Mouse (Mus musculus) gastrocnemius, postnatal 10 days (tissue): ENCODE measurements around the gene Cerkl. TPM values are rescaled to one million over a fixed set of nuclear protein-coding genes. Genes with fewer than 3 reads are reported as not detected.

Experiments used
- DNase-seq: peaks from one replicate; pipeline ENCODE4 v3.0.0; 2021; ENCODE audit warnings: mixed read lengths
- total RNA-seq, 2 experiments: library from RNA; stranded (reverse); gene quantifications; 2 replicates each; pipeline ENCODE4 v1.2.3; 2021

Gene Cerkl
- total RNA-seq, 2 experiments from 2014 or later: 0.33 to 0.77 TPM

GRCm38 (mm10) chr2:79443401-79443800 is 13.2 kb downstream of the Cerkl start:
- no peak for DNase-seq

- DNase-seq: no peak
Observed at GRCm38 (mm10) chr2:79442906-79443305, 13.7 kb downstream of the Cerkl start.

- no peak for DNase-seq
Observed at GRCm38 (mm10) chr2:79442227-79442626, 14.4 kb downstream of the Cerkl start.

GRCm38 (mm10) chr2:79430061-79430460 is 26.5 kb downstream of the Cerkl start:
- DNase-seq: no peak

- no peak for DNase-seq
Observed at GRCm38 (mm10) chr2:79429650-79430049, 26.9 kb downstream of the Cerkl start.

- DNase-seq: no peak
Observed at GRCm38 (mm10) chr2:79429108-79429507, 27.5 kb downstream of the Cerkl start.

GRCm38 (mm10) chr2:79428569-79429104 is 27.9 kb downstream of the Cerkl start:
- peak; percentile 8 for DNase-seq

- DNase-seq: no peak
Observed at GRCm38 (mm10) chr2:79428022-79428421, 28.6 kb downstream of the Cerkl start.

GRCm38 (mm10) chr2:79421696-79422095 is 34.9 kb downstream of the Cerkl start:
- DNase-seq: no peak

GRCm38 (mm10) chr2:79414505-79414904 is 42.1 kb downstream of the Cerkl start:
- no peak for DNase-seq

GRCm38 (mm10) chr2:79410903-79411255 is 45.7 kb downstream of the Cerkl start:
- DNase-seq: no peak

- no peak for DNase-seq
Observed at GRCm38 (mm10) chr2:79410247-79410902, 46.2 kb downstream of the Cerkl start.

GRCm38 (mm10) chr2:79405661-79406405 is 50.8 kb downstream of the Cerkl start:
- DNase-seq: no peak

GRCm38 (mm10) chr2:79400045-79400444 is 56.5 kb downstream of the Cerkl start:
- DNase-seq: no peak

GRCm38 (mm10) chr2:79399234-79400000 is 57.2 kb downstream of the Cerkl start:
- no peak for DNase-seq

GRCm38 (mm10) chr2:79398831-79399230 is 57.8 kb downstream of the Cerkl start:
- no peak for DNase-seq

- DNase-seq: no peak
Observed at GRCm38 (mm10) chr2:79398343-79398742, 58.2 kb downstream of the Cerkl start.

- no peak for DNase-seq
Observed at GRCm38 (mm10) chr2:79397107-79397506, 59.5 kb downstream of the Cerkl start.

GRCm38 (mm10) chr2:79379087-79380041 is 77.2 kb downstream of the Cerkl start:
- DNase-seq: no peak

GRCm38 (mm10) chr2:79378346-79379086 is 78.1 kb downstream of the Cerkl start:
- no peak for DNase-seq
